Mouse (Mus musculus) myocyte (in vitro differentiated cells): ENCODE measurements around the gene Clpsl2. TPM values are rescaled to one million over a fixed set of nuclear protein-coding genes. Genes with fewer than 3 reads are reported as not detected.
A peak's percentile ranks its signal among the peaks of the same experiment; 100 is the strongest.

Experiments
- H3K27me3 ChIP-seq: one replicate; pipeline ENCODE4 v1.6.1; 2011; ENCODE audit not compliant: control insufficient read depth, insufficient read depth, insufficient read length
- H3K36me3 ChIP-seq: one replicate; pipeline ENCODE4 v1.6.1; 2011; ENCODE audit not compliant: control insufficient read depth, insufficient read depth
- H3K4me2 ChIP-seq: one replicate; pipeline ENCODE4 v1.6.1; 2011; ENCODE audit warnings: low read depth, control low read depth
- H3K4me3 ChIP-seq: one replicate; pipeline ENCODE4 v1.5.1; 2011; ENCODE audit warnings: mild to moderate bottlenecking, control low read depth, moderate library complexity
- H3K79me2 ChIP-seq: one replicate; pipeline ENCODE4 v1.6.1; 2011; ENCODE audit not compliant: control insufficient read depth, insufficient read depth
- H3ac ChIP-seq: one replicate; pipeline ENCODE4 v1.6.1; 2011; ENCODE audit not compliant: control insufficient read depth, insufficient read length
- CEBPB ChIP-seq: IDR thresholded peaks from 2 replicates; pipeline ENCODE4 v1.6.1; 2011; ENCODE audit warnings: mild to moderate bottlenecking, moderate library complexity; ENCODE audit not compliant: poor library complexity, insufficient read depth, severe bottlenecking
- E2F4 ChIP-seq: IDR thresholded peaks from one replicate; pipeline ENCODE4 v1.6.1; 2011; ENCODE audit warnings: mild to moderate bottlenecking, control low read depth, moderate library complexity; ENCODE audit not compliant: insufficient read depth
- MAX ChIP-seq: IDR thresholded peaks from one replicate; pipeline ENCODE4 v1.6.1; 2011; ENCODE audit warnings: low read depth, mild to moderate bottlenecking, control low read depth
- MYOD1 ChIP-seq, 3 experiments: IDR thresholded peaks; one replicate each; pipeline ENCODE4 v1.6.1; 2011; ENCODE audit warnings: control low read depth in 2 of 3, low read depth in 2 of 3, mild to moderate bottlenecking in 2 of 3, moderate library complexity in 1 of 3; ENCODE audit not compliant: insufficient read length in 2 of 3, control insufficient read depth in 1 of 3
- MYOG ChIP-seq, 3 experiments: IDR thresholded peaks; one replicate each; pipeline ENCODE4 v1.6.1; 2011; ENCODE audit warnings: control low read depth in 2 of 3, low read depth in 2 of 3, mild to moderate bottlenecking in 2 of 3; ENCODE audit not compliant: insufficient read length in 2 of 3, control insufficient read depth in 1 of 3, insufficient read depth in 1 of 3
- POLR2A ChIP-seq: IDR thresholded peaks from one replicate; pipeline ENCODE4 v1.6.1; 2011; ENCODE audit warnings: low read depth, mild to moderate bottlenecking, control low read depth, moderate library complexity; ENCODE audit not compliant: insufficient read length
- POLR2AphosphoS2 ChIP-seq: IDR thresholded peaks from one replicate; pipeline ENCODE4 v1.6.1; 2011; ENCODE audit warnings: low read depth, control low read depth; ENCODE audit not compliant: insufficient read length
- REST ChIP-seq: IDR thresholded peaks from one replicate; pipeline ENCODE4 v1.6.1; 2011; ENCODE audit warnings: mild to moderate bottlenecking, control low read depth, moderate library complexity; ENCODE audit not compliant: insufficient read depth, insufficient read length
- SRF ChIP-seq: IDR thresholded peaks from one replicate; pipeline ENCODE4 v1.6.1; 2011; ENCODE audit warnings: low read depth; ENCODE audit not compliant: control insufficient read depth, insufficient read length
- TCF12 ChIP-seq: IDR thresholded peaks from one replicate; pipeline ENCODE4 v1.6.1; 2011; ENCODE audit warnings: mild to moderate bottlenecking, control low read depth; ENCODE audit not compliant: poor library complexity, insufficient read depth, severe bottlenecking
- TCF3 ChIP-seq: IDR thresholded peaks from one replicate; pipeline ENCODE4 v1.6.1; 2011; ENCODE audit warnings: low read depth, control low read depth; ENCODE audit not compliant: insufficient read length
- USF1 ChIP-seq: IDR thresholded peaks from one replicate; pipeline ENCODE4 v1.6.1; 2011; ENCODE audit warnings: low read depth, mild to moderate bottlenecking, control low read depth, moderate library complexity
- polyA plus RNA-seq: library from polyadenylated mRNA; unstranded; fragments of >200 nt; fragmentation: generic; extraction: Trizol; gene quantifications from one replicate; pipeline ENCODE4 v1.2.1, GENCODE M21; 2012; ENCODE audit warnings: missing spikeins

Clpsl2 gene
- polyA plus RNA-seq, 1 experiment: not detected

- H3K4me2 ChIP-seq: no peak overlapping the region
- no peaks in the 10 kb centered on the region for H3K36me3 ChIP-seq
- H3K79me2 ChIP-seq: no peaks in the 10 kb centered on the region
- H3K4me3 ChIP-seq: no peak overlapping the region
- no peak overlapping the region for H3ac ChIP-seq
- no peaks in the 10 kb centered on the region for H3K27me3 ChIP-seq
- no peak for TF ChIP-seq CEBPB
- no peak for TF ChIP-seq MYOG (IDR thresholded peaks at IDR 0.05; ENCODE audit: control insufficient read depth in 1 of 3, insufficient read depth in 1 of 3, insufficient read length in 2 of 3, low read depth in 2 of 3)
- no peak for TF ChIP-seq E2F4
- TF ChIP-seq MYOD1 (IDR thresholded peaks at IDR 0.05; ENCODE audit: control insufficient read depth in 1 of 3, insufficient read length in 2 of 3, low read depth in 2 of 3): no peak
- no peak for TF ChIP-seq POLR2A
- TF ChIP-seq MAX: no peak
- TF ChIP-seq TCF12: no peak
- no peak for TF ChIP-seq REST
- no peak for TF ChIP-seq TCF3
- no peak for TF ChIP-seq POLR2AphosphoS2
- no peak for TF ChIP-seq SRF
- no peak for TF ChIP-seq USF1
Measured at GRCm38 (mm10) chr17:28572941-28573340, 23.7 kb downstream of the Clpsl2 start.

DNA sequence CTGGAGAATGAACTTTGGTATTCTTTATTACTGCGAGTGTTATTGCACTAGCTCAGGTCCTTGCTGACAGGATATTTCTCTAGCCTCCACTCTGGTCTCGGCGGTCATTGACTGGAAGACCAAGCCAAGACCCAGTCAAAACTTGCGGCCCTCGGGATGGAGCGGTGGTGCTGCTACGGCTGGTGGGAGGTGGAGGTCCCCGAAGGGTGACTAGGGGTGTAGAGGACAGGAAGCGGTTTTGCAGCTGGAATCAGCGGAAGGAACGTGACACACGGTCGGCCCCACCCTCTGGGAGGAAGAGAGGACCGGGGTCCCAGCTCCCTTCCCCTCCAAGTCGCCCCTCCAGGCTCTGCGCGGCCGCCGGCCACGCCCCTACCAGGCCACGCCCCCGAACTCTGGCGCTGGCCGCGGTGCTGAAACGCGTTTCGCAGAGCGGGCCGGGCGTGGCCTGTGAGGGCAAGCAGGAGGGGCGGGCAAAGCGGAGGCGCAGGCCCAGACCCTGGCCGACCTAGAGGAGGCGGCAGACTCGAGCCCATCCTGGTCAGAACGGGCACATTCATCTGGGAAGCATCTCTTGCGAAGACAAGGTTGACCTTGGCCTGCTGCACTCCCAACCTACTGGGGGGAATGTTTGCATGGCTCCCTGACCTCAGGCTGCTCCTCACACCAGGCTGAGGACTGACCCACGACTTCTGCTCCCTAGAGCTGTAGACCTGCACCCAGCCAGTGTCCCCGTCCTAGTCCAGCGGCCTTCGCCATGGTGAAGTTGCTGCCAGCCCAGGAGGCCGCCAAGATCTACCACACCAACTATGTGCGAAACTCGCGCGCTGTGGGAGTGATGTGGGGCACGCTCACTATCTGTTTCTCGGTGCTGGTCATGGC, 26.3 kb downstream of the Clpsl2 start, which contains the start of gene Lhfpl5:
Gene Lhfpl5 (plus strand): TSS at position 398 of the 882 bp plus-strand sequence.
- no peaks in the 10 kb centered on the region for H3K36me3 ChIP-seq

GRCm38 (mm10) chr17:28580396-28580795, 31.2 kb downstream of the Clpsl2 start:
- no peak overlapping the region for H3ac ChIP-seq
- H3K27me3 ChIP-seq: no peaks in the 10 kb centered on the region
- no peaks in the 10 kb centered on the region for H3K79me2 ChIP-seq
- no peaks in the 10 kb centered on the region for H3K36me3 ChIP-seq
- H3K4me2 ChIP-seq: no peak overlapping the region
- no peak overlapping the region for H3K4me3 ChIP-seq
- peak; percentile 100 for TF ChIP-seq REST
- TF ChIP-seq POLR2A: no peak
- peak in 1 of 3 experiments; percentile 38 for TF ChIP-seq MYOG (IDR thresholded peaks at IDR 0.05; ENCODE audit: control insufficient read depth in 1 of 3, insufficient read depth in 1 of 3, insufficient read length in 2 of 3, low read depth in 2 of 3)

More for the DNA sequence above, 26.3 kb downstream of the Clpsl2 start, which contains the start of gene Lhfpl5:
- no peaks in the 10 kb centered on the region for H3K27me3 ChIP-seq
- no peak within 1 kb of the TSS for H3K4me3 ChIP-seq
- H3K79me2 ChIP-seq: no peaks in the 10 kb centered on the region
- no peak within 1 kb of the TSS for H3K4me2 ChIP-seq
- H3ac ChIP-seq: no peak within 1 kb of the TSS
- TF ChIP-seq USF1 (no peak), REST (peak; percentile 86), MAX (no peak)

DNA sequence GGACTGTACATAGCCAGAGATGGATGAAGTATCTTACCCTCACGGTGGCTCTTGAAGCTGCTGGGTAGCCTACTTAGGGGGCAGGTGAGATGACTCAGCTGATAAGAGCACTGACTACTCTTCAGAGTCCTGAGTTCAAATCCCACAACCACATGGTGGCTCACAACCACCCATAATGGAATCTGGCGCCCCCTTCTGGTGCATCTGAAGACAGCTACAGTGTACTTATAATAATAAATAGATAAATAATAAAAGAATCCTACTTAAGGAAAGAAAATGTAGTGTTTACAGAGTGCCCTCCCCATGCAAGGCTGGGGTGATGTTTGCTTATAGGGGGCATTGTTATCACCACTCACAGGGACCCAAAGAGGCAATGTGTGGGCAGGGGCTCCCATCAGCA, 31.8 kb downstream of the Clpsl2 start:
- H3K4me3 ChIP-seq: no peak overlapping the region
- no peaks in the 10 kb centered on the region for H3K27me3 ChIP-seq
- H3ac ChIP-seq: no peak overlapping the region
- H3K4me2 ChIP-seq: no peak overlapping the region
- no peak for TF ChIP-seq POLR2AphosphoS2
- no peak for TF ChIP-seq POLR2A
- TF ChIP-seq MYOG (IDR thresholded peaks at IDR 0.05; ENCODE audit: control insufficient read depth in 1 of 3, insufficient read depth in 1 of 3, insufficient read length in 2 of 3, low read depth in 2 of 3): no peak
- TF ChIP-seq REST: no peak
- TF ChIP-seq SRF: no peak
- TF ChIP-seq CEBPB: no peak
- H3K79me2 ChIP-seq: no peaks in the 10 kb centered on the region
- no peaks in the 10 kb centered on the region for H3K36me3 ChIP-seq

GRCm38 (mm10) chr17:28586509-28586908, 37.3 kb downstream of the Clpsl2 start:
- H3K79me2 ChIP-seq: no peaks in the 10 kb centered on the region
- TF ChIP-seq SRF (no peak), TCF3 (no peak), CEBPB (no peak), POLR2AphosphoS2 (no peak), E2F4 (no peak), TCF12 (no peak), MAX (no peak), USF1 (no peak), REST (no peak), MYOG (IDR thresholded peaks at IDR 0.05; ENCODE audit: control insufficient read depth in 1 of 3, insufficient read depth in 1 of 3, insufficient read length in 2 of 3, low read depth in 2 of 3) (no peak), POLR2A (no peak), MYOD1 (IDR thresholded peaks at IDR 0.05; ENCODE audit: control insufficient read depth in 1 of 3, insufficient read length in 2 of 3, low read depth in 2 of 3) (no peak)
- H3ac ChIP-seq: no peak overlapping the region
- peaks cover 22% of the 10 kb centered on the region for H3K36me3 ChIP-seq
- H3K4me2 ChIP-seq: no peak overlapping the region
- H3K4me3 ChIP-seq: no peak overlapping the region
- H3K27me3 ChIP-seq: no peaks in the 10 kb centered on the region
